Mouse (Mus musculus): ENCODE measurements around the gene Tob1. TPM values are rescaled to one million over a fixed set of nuclear protein-coding genes. Genes with fewer than 3 reads are reported as not detected.

Gene Tob1
- polyA plus RNA-seq, 1 experiment, result 10.2 TPM

DNA sequence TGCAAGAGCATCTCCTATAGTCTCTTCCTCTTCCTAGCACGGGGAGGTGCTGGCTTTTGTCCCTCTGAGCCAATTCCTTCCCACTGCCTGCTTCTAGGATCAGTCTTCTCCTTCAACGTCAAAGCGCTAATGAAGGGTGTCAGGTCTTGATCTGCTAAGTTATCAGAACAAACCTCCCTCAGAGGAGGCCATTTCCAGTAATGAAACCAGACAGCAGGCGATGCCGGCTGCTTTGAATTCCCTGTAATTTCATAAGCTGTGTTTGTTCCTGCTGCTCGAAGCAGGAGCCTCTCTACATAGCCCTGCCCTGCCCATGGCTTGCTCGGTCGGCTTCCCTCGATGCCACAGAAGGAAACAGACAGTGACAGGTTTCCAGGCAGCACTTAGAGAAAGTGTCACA lies 33.1 kb downstream of the Tob1 start:
- Histone ChIP-seq H3K4me3 (ENCODE audit: extremely low read depth, insufficient read depth, insufficient read length) (no peak overlapping the region), H3K27me3 (ENCODE audit: control insufficient read depth, insufficient read depth, low read length) (no peaks in the 10 kb centered on the region), H3K36me3 (ENCODE audit: control insufficient read depth, insufficient read depth, low read length) (no peaks in the 10 kb centered on the region), H3K4me1 (ENCODE audit: control insufficient read depth, insufficient read depth, insufficient read length) (peaks cover 3% of the 10 kb centered on the region; the same call in 1 of the 2 replicates), H3K27ac (ENCODE audit: insufficient read depth, low read length) (no peak overlapping the region)
- WGBS, result 82% methylated on average over 9 of the region's 9 CpGs
- no peak for DNase-seq (ENCODE audit: low read depth in 1 of 2, low spot score in 2 of 2)
- no peak for TF ChIP-seq POLR2A (IDR thresholded peaks at IDR 0.05; ENCODE audit: low read depth, low read length)
- TF ChIP-seq CTCF (IDR thresholded peaks at IDR 0.05; ENCODE audit: extremely low read depth, insufficient read depth, insufficient read length, insufficient replicate concordance), result no peak

DNA sequence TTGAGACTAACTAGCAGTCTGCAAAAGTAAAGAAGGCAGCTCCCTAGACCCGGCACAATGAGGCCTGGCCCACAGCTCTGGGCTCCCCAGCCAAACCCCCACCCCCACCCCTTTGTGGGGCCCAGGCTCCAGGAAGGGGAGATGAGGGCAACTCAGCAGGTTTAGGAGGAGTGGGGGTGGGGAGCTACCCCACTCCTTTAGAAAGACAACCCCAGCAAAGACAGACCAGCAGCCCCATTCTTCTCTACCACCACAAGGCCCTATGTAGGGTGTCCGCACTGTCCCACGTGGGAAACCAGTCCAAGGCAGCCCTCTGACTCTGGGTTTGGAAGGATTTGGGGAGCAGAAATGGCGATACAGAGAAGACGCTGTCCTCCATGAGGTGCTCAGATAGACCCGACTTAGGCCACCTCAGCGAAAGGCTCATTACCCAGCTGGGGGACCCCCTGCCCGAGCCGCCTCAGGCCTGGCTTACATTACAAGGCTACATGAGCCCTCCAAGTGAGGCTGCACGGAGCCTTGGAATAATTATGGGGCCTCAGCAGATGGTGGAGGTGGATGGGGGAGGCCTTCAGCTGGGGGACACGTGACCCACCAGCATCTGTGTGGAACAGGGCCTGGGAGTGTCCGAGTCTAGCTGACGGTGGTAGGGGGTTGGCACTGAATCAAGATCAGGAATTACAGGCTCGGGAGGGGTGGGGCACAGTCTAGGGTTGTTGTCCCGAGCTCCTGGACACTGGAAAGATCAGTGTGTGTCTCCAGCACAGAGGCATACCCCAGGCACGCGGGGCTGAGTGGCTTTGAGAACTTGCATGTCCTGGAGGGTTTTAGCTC lies 34.9 kb downstream of the Tob1 start, which contains the start of gene Wfikkn2:
Wfikkn2 (minus strand) TSS at position 51 of the 834 bp plus-strand sequence.
- Histone ChIP-seq H3K36me3 (ENCODE audit: control insufficient read depth, insufficient read depth, low read length) (no peaks in the 10 kb centered on the region), H3K4me1 (ENCODE audit: control insufficient read depth, insufficient read depth, insufficient read length) (peaks cover 3% of the 10 kb centered on the region; the same call in 1 of the 2 replicates), H3K27ac (ENCODE audit: insufficient read depth, low read length) (no peak within 1 kb of the TSS), H3K27me3 (ENCODE audit: control insufficient read depth, insufficient read depth, low read length) (no peaks in the 10 kb centered on the region), H3K4me3 (ENCODE audit: extremely low read depth, insufficient read depth, insufficient read length) (no peak within 1 kb of the TSS)
- 89% methylated on average over 17 of the region's 17 CpGs for WGBS
- DNase-seq (ENCODE audit: low read depth in 1 of 2, low spot score in 2 of 2), result no peak
- TF ChIP-seq CTCF (IDR thresholded peaks at IDR 0.05; ENCODE audit: extremely low read depth, insufficient read depth, insufficient read length, insufficient replicate concordance), result no peak
- TF ChIP-seq POLR2A (IDR thresholded peaks at IDR 0.05; ENCODE audit: low read depth, low read length), result no peak

DNA sequence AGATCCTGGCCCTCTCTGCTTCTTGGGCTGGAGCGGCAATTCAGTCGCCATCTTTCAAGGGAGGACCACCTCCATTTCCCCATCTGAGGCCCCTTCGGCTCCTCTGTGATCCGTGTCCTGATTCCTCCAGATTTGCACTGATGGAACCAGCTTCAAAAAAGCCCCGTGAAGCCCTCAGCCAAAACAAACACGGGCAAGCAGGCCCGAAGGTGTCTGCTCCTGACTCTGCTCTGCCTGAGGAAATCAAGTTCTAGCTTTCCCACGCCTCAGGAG lies 35.5 kb downstream of the Tob1 start:
- no peak for DNase-seq (ENCODE audit: low read depth in 1 of 2, low spot score in 2 of 2)
- WGBS, result 85% methylated on average over 8 of the region's 8 CpGs
- H3K4me3 ChIP-seq (ENCODE audit: extremely low read depth, insufficient read depth, insufficient read length), result no peak overlapping the region
- H3K36me3 ChIP-seq (ENCODE audit: control insufficient read depth, insufficient read depth, low read length), result no peaks in the 10 kb centered on the region
- H3K4me1 ChIP-seq (ENCODE audit: control insufficient read depth, insufficient read depth, insufficient read length), result peaks cover 3% of the 10 kb centered on the region; the same call in 1 of the 2 replicates
- no peak overlapping the region for H3K27ac ChIP-seq (ENCODE audit: insufficient read depth, low read length)
- TF ChIP-seq POLR2A (IDR thresholded peaks at IDR 0.05; ENCODE audit: low read depth, low read length), result no peak
- TF ChIP-seq CTCF (IDR thresholded peaks at IDR 0.05; ENCODE audit: extremely low read depth, insufficient read depth, insufficient read length, insufficient replicate concordance), result no peak
- H3K27me3 ChIP-seq (ENCODE audit: control insufficient read depth, insufficient read depth, low read length), result no peaks in the 10 kb centered on the region

DNA sequence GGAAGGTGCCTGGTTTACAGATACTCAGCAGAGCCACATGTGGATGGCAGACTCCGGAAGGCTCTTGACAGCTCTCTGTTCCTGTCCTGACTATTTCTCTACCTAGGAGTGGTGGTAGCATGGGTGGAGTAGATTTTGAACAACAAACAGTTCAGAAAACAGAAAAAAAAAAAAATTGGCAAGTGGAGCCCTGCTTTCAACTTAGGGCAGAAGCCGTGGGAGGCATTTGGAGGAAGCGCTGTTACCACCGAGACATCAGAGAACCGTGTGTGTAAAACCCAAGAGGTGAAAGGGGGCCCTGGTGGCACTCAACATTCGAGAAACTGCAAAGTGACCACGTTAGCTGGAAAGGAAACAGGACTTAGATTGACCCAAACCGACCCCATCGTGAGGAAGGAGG lies 41.9 kb downstream of the Tob1 start:
- no peak overlapping the region for H3K27ac ChIP-seq (ENCODE audit: insufficient read depth, low read length)
- DNase-seq (ENCODE audit: low read depth in 1 of 2, low spot score in 2 of 2), result no peak
- no peak for TF ChIP-seq CTCF (IDR thresholded peaks at IDR 0.05; ENCODE audit: extremely low read depth, insufficient read depth, insufficient read length, insufficient replicate concordance)
- no peak for TF ChIP-seq POLR2A (IDR thresholded peaks at IDR 0.05; ENCODE audit: low read depth, low read length)
- no peaks in the 10 kb centered on the region for H3K27me3 ChIP-seq (ENCODE audit: control insufficient read depth, insufficient read depth, low read length)
- peaks cover 5% of the 10 kb centered on the region; the same call in 1 of the 2 replicates for H3K4me1 ChIP-seq (ENCODE audit: control insufficient read depth, insufficient read depth, insufficient read length)
- H3K36me3 ChIP-seq (ENCODE audit: control insufficient read depth, insufficient read depth, low read length), result no peaks in the 10 kb centered on the region
- 31% methylated on average over 9 of the region's 9 CpGs for WGBS
- H3K4me3 ChIP-seq (ENCODE audit: extremely low read depth, insufficient read depth, insufficient read length), result no peak overlapping the region

DNA sequence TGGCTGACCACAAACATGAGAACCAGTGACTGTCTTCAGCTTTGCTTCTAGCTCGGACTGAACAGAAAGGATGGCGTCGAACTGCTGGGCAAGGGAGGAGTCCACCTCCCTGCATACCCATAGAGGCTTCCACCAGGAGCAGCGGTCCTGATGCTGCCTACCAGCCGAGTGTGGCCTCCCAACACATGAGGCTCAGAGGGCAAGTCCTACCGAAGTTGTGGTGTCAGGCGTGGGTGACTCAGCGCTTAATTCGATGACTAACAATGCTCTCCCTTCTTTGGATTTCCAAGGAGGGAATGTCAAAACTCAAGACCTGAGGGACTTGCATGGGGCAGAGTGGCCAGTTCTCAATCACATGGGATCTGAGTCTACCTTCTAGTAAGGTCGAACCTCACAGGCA lies 42.4 kb downstream of the Tob1 start:
- Histone ChIP-seq H3K36me3 (ENCODE audit: control insufficient read depth, insufficient read depth, low read length) (no peaks in the 10 kb centered on the region), H3K27ac (ENCODE audit: insufficient read depth, low read length) (no peak overlapping the region), H3K4me1 (ENCODE audit: control insufficient read depth, insufficient read depth, insufficient read length) (peaks cover 5% of the 10 kb centered on the region; the same call in 1 of the 2 replicates), H3K4me3 (ENCODE audit: extremely low read depth, insufficient read depth, insufficient read length) (no peak overlapping the region), H3K27me3 (ENCODE audit: control insufficient read depth, insufficient read depth, low read length) (no peaks in the 10 kb centered on the region)
- TF ChIP-seq POLR2A (IDR thresholded peaks at IDR 0.05; ENCODE audit: low read depth, low read length) (no peak), CTCF (IDR thresholded peaks at IDR 0.05; ENCODE audit: extremely low read depth, insufficient read depth, insufficient read length, insufficient replicate concordance) (no peak)
- DNase-seq (ENCODE audit: low read depth in 1 of 2, low spot score in 2 of 2), result no peak
- 59% methylated on average over 10 of the region's 10 CpGs for WGBS

DNA sequence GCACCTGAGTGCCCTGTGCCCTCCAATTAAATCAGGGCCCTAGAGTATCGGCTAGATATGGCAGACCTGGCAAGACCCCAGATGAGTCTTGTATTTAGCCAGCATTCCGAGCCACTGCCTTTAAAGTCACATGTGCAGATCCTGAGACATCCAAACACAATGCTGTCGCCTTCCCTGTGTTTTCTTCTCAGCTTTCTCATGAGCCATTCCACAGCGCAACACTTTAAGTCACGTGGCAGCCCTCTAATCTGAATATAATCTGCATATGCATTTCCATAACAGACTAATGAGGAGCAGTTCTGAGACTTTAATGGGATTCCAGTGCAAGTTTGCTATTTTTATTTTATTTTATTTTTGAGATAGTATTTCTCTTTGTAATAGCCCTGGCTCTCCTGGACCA lies 44.5 kb downstream of the Tob1 start:
- TF ChIP-seq CTCF (IDR thresholded peaks at IDR 0.05; ENCODE audit: extremely low read depth, insufficient read depth, insufficient read length, insufficient replicate concordance) (no peak), POLR2A (IDR thresholded peaks at IDR 0.05; ENCODE audit: low read depth, low read length) (no peak)
- Histone ChIP-seq H3K36me3 (ENCODE audit: control insufficient read depth, insufficient read depth, low read length) (no peaks in the 10 kb centered on the region), H3K27me3 (ENCODE audit: control insufficient read depth, insufficient read depth, low read length) (no peaks in the 10 kb centered on the region), H3K4me3 (ENCODE audit: extremely low read depth, insufficient read depth, insufficient read length) (no peak overlapping the region), H3K27ac (ENCODE audit: insufficient read depth, low read length) (no peak overlapping the region), H3K4me1 (ENCODE audit: control insufficient read depth, insufficient read depth, insufficient read length) (peaks cover 5% of the 10 kb centered on the region; the same call in 1 of the 2 replicates)
- 88% methylated on average over 5 of the region's 5 CpGs for WGBS
- no peak for DNase-seq (ENCODE audit: low read depth in 1 of 2, low spot score in 2 of 2)

DNA sequence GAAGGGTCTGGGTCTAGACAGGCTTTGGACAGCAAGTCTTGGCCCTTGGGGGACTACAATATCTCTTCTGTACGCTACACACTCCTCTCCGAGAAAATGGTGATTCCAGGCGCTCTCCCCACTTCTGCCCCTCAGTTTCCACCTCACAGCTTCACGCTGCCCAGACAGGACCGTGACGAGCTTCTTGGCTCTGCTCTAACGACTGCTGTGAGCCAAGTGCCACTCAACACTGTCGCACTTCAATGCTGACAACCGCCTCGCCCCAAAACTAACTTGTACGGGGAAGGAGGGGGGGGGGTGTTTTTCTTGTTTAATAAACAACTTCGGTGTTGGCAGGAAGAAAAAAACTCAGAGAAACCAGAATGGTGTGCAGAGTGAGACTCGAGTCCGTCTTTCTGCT lies 46.7 kb downstream of the Tob1 start:
- no peaks in the 10 kb centered on the region for H3K27me3 ChIP-seq (ENCODE audit: control insufficient read depth, insufficient read depth, low read length)
- DNase-seq (ENCODE audit: low read depth in 1 of 2, low spot score in 2 of 2), result no peak
- H3K4me3 ChIP-seq (ENCODE audit: extremely low read depth, insufficient read depth, insufficient read length), result no peak overlapping the region
- H3K27ac ChIP-seq (ENCODE audit: insufficient read depth, low read length), result no peak overlapping the region
- TF ChIP-seq POLR2A (IDR thresholded peaks at IDR 0.05; ENCODE audit: low read depth, low read length) (no peak), CTCF (IDR thresholded peaks at IDR 0.05; ENCODE audit: extremely low read depth, insufficient read depth, insufficient read length, insufficient replicate concordance) (no peak)
- no peaks in the 10 kb centered on the region for H3K36me3 ChIP-seq (ENCODE audit: control insufficient read depth, insufficient read depth, low read length)
- H3K4me1 ChIP-seq (ENCODE audit: control insufficient read depth, insufficient read depth, insufficient read length), result peaks cover 5% of the 10 kb centered on the region; the same call in 1 of the 2 replicates
- WGBS, result 93% methylated on average over 14 of the region's 14 CpGs
